Mouse (Mus musculus) bone marrow macrophage, adult 2 months (primary cell): Measurements from ENCODE around the gene Cd3eap. TPM values are rescaled to one million over a fixed set of nuclear protein-coding genes. Genes with fewer than 3 reads are reported as not detected.

Experiments
- H3K27ac ChIP-seq: 2 replicates; pipeline ENCODE4 v1.5.1; 2012; ENCODE audit warnings: low read depth, low read length; ENCODE audit not compliant: insufficient read depth
- H3K4me1 ChIP-seq: 2 replicates; pipeline ENCODE4 v1.6.1; 2012; ENCODE audit warnings: low read length; ENCODE audit not compliant: control insufficient read depth, insufficient read depth
- H3K4me3 ChIP-seq: 2 replicates; pipeline ENCODE4 v1.5.1; 2012; ENCODE audit warnings: mild to moderate bottlenecking, low read length, moderate library complexity; ENCODE audit not compliant: insufficient read depth
- CTCF ChIP-seq: IDR thresholded peaks from 2 replicates; pipeline ENCODE4 v1.5.1; 2012; ENCODE audit warnings: low read depth, mild to moderate bottlenecking, low read length, moderate library complexity
- POLR2A ChIP-seq: IDR thresholded peaks from 2 replicates; pipeline ENCODE4 v1.6.1; 2012; ENCODE audit warnings: mild to moderate bottlenecking, low read depth, low read length, borderline replicate concordance
- polyA plus RNA-seq: library from polyadenylated mRNA; stranded (reverse); fragments of >200 nt; gene quantifications from 2 replicates; pipeline ENCODE4 v1.2.4, GENCODE M21; 2012; ENCODE audit not compliant: missing spikeins, insufficient read depth, insufficient read length

The Cd3eap gene
- polyA plus RNA-seq, 1 experiment, result 7.8 TPM

DNA sequence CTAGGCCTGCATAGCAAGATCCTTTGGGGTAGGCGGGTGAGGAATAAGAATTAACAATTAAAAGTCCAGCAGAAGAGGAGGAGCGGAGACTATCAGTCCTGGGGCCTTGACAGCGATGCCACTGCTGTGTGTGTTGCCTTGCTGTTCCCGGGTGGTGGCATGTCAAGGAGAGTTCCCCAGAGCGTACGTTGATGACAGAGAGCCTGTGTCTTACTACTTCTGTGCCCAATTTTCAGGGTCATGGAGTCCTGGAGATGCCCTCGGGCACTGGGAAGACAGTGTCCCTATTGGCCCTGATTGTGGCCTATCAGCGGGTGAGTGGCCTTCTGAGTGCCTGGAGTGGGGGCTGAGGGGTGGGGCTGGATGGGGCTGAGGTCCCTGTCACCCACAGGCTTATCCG lies 24.4 kb upstream of the Cd3eap start:
- Histone ChIP-seq H3K4me1 (no peaks in the 10 kb centered on the region), H3K4me3 (no peak overlapping the region), H3K27ac (no peak overlapping the region)
- TF ChIP-seq POLR2A (no peak), CTCF (no peak)

- Histone ChIP-seq H3K4me3 (peak overlapping the region; percentile 94), H3K27ac (no peak overlapping the region), H3K4me1 (no peaks in the 10 kb centered on the region)
- no peak for TF ChIP-seq POLR2A
- TF ChIP-seq CTCF, result no peak
Observed at GRCm38 (mm10) chr7:19382166-19382541, 22.9 kb upstream of the Cd3eap start.

- H3K27ac ChIP-seq, result no peak within 1 kb of the TSS
Observed at GRCm38 (mm10) chr7:19381377-19382165, 22.3 kb upstream of the Cd3eap start, which contains the start of gene Ercc2. Ercc2 (plus strand) TSS chr7:19382010.

DNA sequence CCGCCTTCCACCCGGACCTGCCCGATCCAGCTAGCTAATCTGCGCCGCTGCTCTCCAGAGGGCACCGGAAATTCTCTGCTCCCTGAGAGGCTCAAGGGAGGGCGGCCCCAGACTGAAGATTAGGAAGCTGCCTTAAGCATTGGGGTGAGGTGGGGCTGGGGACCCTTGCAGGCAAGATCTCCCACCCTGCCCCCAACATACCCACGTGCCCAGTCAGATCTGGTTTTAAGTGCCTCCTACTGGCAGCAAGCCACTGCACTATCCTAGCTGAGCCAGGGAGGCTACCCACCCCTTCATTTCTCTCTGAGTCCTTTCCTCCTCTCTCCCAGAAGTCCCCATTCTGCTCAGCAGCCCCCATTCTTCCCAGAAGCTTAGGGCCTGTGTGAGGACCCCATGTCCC lies 18.8 kb upstream of the Cd3eap start:
- Histone ChIP-seq H3K4me3 (no peak overlapping the region), H3K4me1 (no peaks in the 10 kb centered on the region), H3K27ac (no peak overlapping the region)
- no peak for TF ChIP-seq CTCF
- no peak for TF ChIP-seq POLR2A

More at GRCm38 (mm10) chr7:19381377-19382165, 22.3 kb upstream of the Cd3eap start, which contains the start of gene Ercc2:
- Histone ChIP-seq H3K4me1 (no peaks in the 10 kb centered on the region), H3K4me3 (peak within 1 kb of the TSS; percentile 94)
- TF ChIP-seq CTCF (no peak), POLR2A (no peak)

DNA sequence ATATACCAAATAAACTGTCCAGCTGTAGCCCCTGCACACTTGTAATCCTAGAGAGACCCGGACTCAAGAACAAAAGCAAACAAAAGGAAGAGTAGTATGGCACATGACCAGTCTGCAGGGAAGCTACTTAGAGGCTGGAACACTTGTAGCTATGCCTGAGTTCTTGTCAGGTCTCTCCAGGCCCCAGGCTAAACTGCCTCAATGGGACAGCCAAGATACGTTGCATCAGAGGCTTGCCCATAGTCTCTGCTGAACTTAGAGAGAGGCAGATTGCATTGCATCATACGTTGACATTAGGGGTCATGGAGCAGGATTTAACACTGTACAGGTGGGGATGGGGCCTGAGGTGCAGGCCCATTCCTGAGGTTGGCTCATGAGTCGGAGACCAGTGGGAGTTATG lies 16.7 kb upstream of the Cd3eap start:
- Histone ChIP-seq H3K4me3 (no peak overlapping the region), H3K27ac (no peak overlapping the region), H3K4me1 (no peaks in the 10 kb centered on the region)
- TF ChIP-seq POLR2A, result no peak
- TF ChIP-seq CTCF, result no peak

GRCm38 (mm10) chr7:19375368-19375767 lies 16.1 kb upstream of the Cd3eap start:
- H3K4me3 ChIP-seq, result no peak overlapping the region
- H3K27ac ChIP-seq, result no peak overlapping the region
- TF ChIP-seq CTCF (no peak), POLR2A (no peak)

DNA sequence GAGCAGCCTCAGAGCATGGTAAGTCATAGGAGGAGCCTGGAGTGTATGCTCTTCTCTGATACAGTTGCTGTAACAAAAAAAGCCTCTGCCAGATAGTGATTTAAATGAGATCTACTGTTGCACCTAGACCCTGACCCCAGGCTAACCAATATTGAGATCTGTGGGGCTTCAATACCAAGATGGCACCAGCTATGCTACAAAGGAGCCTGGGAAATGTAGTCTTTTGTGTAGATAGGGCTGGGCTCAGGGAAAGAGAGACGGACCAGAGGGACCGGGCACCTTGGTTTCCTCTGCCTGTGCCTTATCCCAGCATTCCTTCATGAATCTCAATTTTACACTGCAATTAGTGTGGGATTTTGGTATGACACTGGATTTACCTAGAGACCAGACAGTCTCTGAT lies 14.1 kb upstream of the Cd3eap start:
- TF ChIP-seq CTCF, result no peak
- TF ChIP-seq POLR2A, result no peak
- Histone ChIP-seq H3K4me3 (no peak overlapping the region), H3K4me1 (no peaks in the 10 kb centered on the region), H3K27ac (no peak overlapping the region)

More at GRCm38 (mm10) chr7:19375368-19375767, 16.1 kb upstream of the Cd3eap start:
- no peaks in the 10 kb centered on the region for H3K4me1 ChIP-seq

- no peak overlapping the region for H3K4me3 ChIP-seq
- H3K4me1 ChIP-seq, result no peaks in the 10 kb centered on the region
- TF ChIP-seq POLR2A (no peak), CTCF (peak; percentile 38; the same call in 1 of the 2 replicates)
- H3K27ac ChIP-seq, result no peak overlapping the region
Observed at GRCm38 (mm10) chr7:19369823-19370425, 10.6 kb upstream of the Cd3eap start.

DNA sequence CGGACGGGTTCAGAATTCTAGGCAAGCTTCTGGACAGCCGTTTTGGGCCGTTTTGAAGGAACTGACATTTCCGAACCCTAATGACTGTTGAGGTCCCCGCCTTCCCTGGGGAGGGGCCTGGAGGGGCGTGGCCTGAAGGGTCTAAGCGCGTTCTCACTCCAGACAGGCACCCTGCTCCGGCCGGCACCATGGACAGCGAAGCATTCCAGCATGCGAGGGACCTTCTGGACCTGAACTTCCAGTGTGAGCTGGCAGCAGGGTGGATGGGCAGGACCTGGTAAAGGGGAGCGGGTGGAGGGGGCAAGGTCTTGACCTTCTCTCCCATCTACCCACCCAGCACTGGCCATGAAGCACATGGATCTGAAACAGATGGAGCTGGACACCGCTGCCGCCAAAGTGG lies 9.1 kb upstream of the Cd3eap start:
- no peaks in the 10 kb centered on the region for H3K4me1 ChIP-seq
- H3K27ac ChIP-seq, result no peak overlapping the region
- H3K4me3 ChIP-seq, result no peak overlapping the region
- TF ChIP-seq CTCF (no peak), POLR2A (no peak)

DNA sequence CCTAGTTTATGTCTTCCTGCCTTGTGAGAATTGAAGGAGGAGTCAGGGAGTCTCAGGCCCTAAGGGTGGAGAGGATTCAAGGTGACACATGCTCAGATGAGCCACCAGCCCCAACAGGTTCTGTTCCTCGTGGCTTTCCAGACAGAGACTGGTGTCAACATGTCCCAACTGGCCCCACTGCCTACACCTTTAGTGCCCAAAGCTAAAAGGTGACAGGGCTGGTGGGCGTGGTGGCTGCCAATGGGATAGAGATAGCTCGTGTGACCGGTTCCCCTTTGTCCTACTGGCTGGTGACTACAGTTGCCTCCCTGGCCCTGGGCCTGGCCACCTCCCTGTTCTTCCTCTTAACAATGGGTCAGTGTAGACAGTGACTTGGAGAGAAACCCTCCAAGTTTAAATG lies 6.1 kb upstream of the Cd3eap start:
- no peak overlapping the region for H3K4me3 ChIP-seq
- TF ChIP-seq CTCF (no peak), POLR2A (no peak)
- H3K27ac ChIP-seq, result no peak overlapping the region
- H3K4me1 ChIP-seq, result no peaks in the 10 kb centered on the region
